Mouse (Mus musculus) embryonic fibroblast, embryonic 13.5 days (primary cell): ENCODE results near the gene Umodl1.

ENCODE experiments used
- CTCF ChIP-seq: IDR thresholded peaks from 2 replicates; pipeline ENCODE4 v1.5.1; 2011; ENCODE audit warnings: mild to moderate bottlenecking, control low read depth, low read length, moderate library complexity, borderline replicate concordance; ENCODE audit not compliant: insufficient read depth
- POLR2A ChIP-seq: IDR thresholded peaks from 2 replicates; pipeline ENCODE4 v1.6.1; 2011; ENCODE audit warnings: low read depth, mild to moderate bottlenecking, control low read depth, low read length, moderate library complexity

DNA sequence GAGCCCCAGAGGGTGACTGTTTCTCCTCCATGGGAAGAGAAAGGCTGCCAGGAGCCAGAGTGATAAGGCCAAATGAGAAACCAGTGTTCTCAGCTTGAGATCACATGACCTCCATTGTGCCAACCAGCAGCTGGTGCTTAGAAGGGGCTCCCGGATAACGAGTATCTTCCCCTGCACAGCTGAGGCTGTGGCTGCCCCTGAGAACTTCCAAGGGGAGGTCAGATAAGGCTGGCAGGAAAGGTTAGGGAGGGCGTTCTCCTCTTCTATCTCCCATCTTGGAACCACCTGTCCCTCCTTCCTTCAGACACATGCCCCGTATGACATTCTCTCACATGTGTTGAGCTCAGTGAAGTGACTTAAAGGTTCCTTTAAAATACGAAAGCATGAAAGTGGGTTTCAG lies 79.7 kb downstream of the Umodl1 start:
- TF ChIP-seq CTCF (no peak), POLR2A (no peak)
